16 mouse cellular contexts compared by ENCODE assay signal in genomic region chr6:28717203-28717844, GRCm38 (mm10).
A peak's percentile ranks its signal among the peaks of the same experiment; 100 is the strongest.
DNase-seq lines count a peak whose midpoint lies in the region; ATAC-seq lines count a peak whose summit lies in the region.
"Had no signal": no experiment of that assay in that cellular context is flagged by ENCODE, and none has a peak within 500 bp of the region (broad histone marks: within the 10 kb centered on the region; RNA-seq: fewer than 3 reads in every experiment).

No protein-coding gene starts in this region.

- no peak overlapping the region for H3K4me2 ChIP-seq in forebrain, embryonic 14.5 days (ENCODE audit: low read length)
- H3K4me2 ChIP-seq in forebrain, embryonic 11.5 days (ENCODE audit: low read depth, low read length, severe bottlenecking): no peak overlapping the region
- no peak overlapping the region for H3K4me2 ChIP-seq in midbrain, embryonic 14.5 days (ENCODE audit: low read length)
- H3K4me2 ChIP-seq in intestine, embryonic 16.5 days (ENCODE audit: low read depth, low read length): no peak overlapping the region
- H3K4me2 ChIP-seq: embryonic facial prominence, embryonic 13.5 days had no signal

- 0 out of 2 replicates have a peak, but pooled peaks have one; percentile 15 for ATAC-seq in forebrain, embryonic 14.5 days
- no peak for ATAC-seq in forebrain, embryonic 11.5 days (replicated peaks; ENCODE audit: low FRiP score)
- ATAC-seq in midbrain, embryonic 14.5 days (ENCODE audit: low FRiP score, low TSS enrichment): no peak
- peak; percentile 70 for ATAC-seq in intestine, embryonic 16.5 days
- ATAC-seq: lung, postnatal 0 days; Patski had no signal

- H3K9ac ChIP-seq in forebrain, embryonic 14.5 days (ENCODE audit: low read length): no peak overlapping the region
- H3K9ac ChIP-seq in forebrain, embryonic 11.5 days (ENCODE audit: low read length): no peak overlapping the region
- no peak overlapping the region for H3K9ac ChIP-seq in midbrain, embryonic 14.5 days (replicated peaks; ENCODE audit: low read length)
- H3K9ac ChIP-seq in intestine, embryonic 16.5 days (ENCODE audit: low read depth, low read length): no peak overlapping the region
- H3K9ac ChIP-seq: embryonic facial prominence, embryonic 13.5 days had no signal

- no peak for DNase-seq in forebrain, embryonic 14.5 days (ENCODE audit: low spot score)
- no peak for DNase-seq in forebrain, embryonic 11.5 days (ENCODE audit: low spot score)
- DNase-seq in midbrain, embryonic 10.5 days (ENCODE audit: low spot score): no peak
- DNase-seq in midbrain, embryonic 14.5 days: no peak
- DNase-seq in thymus, postnatal 25 days: peak; percentile 67
- no peak for DNase-seq in cerebellum, adult 11 months
- DNase-seq in adrenal gland, postnatal 10 days: no peak
- DNase-seq: adrenal gland, postnatal 25 days; B cell, adult 2 months; cerebellum, adult 8-10 months; kidney, postnatal 10 days; layer of hippocampus, postnatal 36 days had no signal

- H3K4me3 ChIP-seq in forebrain, embryonic 14.5 days (ENCODE audit: low read depth, low read length): no peak overlapping the region
- H3K4me3 ChIP-seq in forebrain, embryonic 11.5 days (ENCODE audit: low read depth, low read length): no peak overlapping the region
- no peak overlapping the region for H3K4me3 ChIP-seq in midbrain, embryonic 10.5 days
- no peak overlapping the region for H3K4me3 ChIP-seq in midbrain, embryonic 14.5 days (replicated peaks; ENCODE audit: low read depth, low read length)
- no peak overlapping the region for H3K4me3 ChIP-seq in intestine, embryonic 16.5 days (ENCODE audit: low read length)
- H3K4me3 ChIP-seq: embryonic facial prominence, embryonic 13.5 days had no signal

- H3K27ac ChIP-seq in forebrain, embryonic 14.5 days (ENCODE audit: low read depth, low read length): no peak overlapping the region
- H3K27ac ChIP-seq in forebrain, embryonic 11.5 days (ENCODE audit: low read depth, low read length): no peak overlapping the region
- 0 out of 2 replicates have a peak overlapping the region, but pooled peaks have one; percentile 23 for H3K27ac ChIP-seq in midbrain, embryonic 10.5 days (replicated peaks)
- H3K27ac ChIP-seq in midbrain, embryonic 14.5 days (replicated peaks; ENCODE audit: low read depth, low read length): no peak overlapping the region
- H3K27ac ChIP-seq in intestine, embryonic 16.5 days (ENCODE audit: low read length): no peak overlapping the region
- H3K27ac ChIP-seq: embryonic facial prominence, embryonic 13.5 days had no signal

- no peaks in the 10 kb centered on the region for H3K4me1 ChIP-seq in forebrain, embryonic 14.5 days (ENCODE audit: control insufficient read depth, insufficient read depth, low read length)
- no peaks in the 10 kb centered on the region for H3K4me1 ChIP-seq in forebrain, embryonic 11.5 days (replicated peaks; ENCODE audit: control insufficient read depth, insufficient read depth, low read length)
- peaks cover 17% of the 10 kb centered on the region for H3K4me1 ChIP-seq in midbrain, embryonic 10.5 days
- peaks cover 5% of the 10 kb centered on the region; the same call in 1 of the 2 replicates for H3K4me1 ChIP-seq in midbrain, embryonic 14.5 days (ENCODE audit: control insufficient read depth, insufficient read depth, low read length)
- 0 out of 2 replicates have a peak, but pooled peaks cover 4% of the 10 kb centered on the region for H3K4me1 ChIP-seq in intestine, embryonic 16.5 days (ENCODE audit: control insufficient read depth, insufficient read depth, low read length)

- no peaks in the 10 kb centered on the region for H3K36me3 ChIP-seq in forebrain, embryonic 14.5 days (ENCODE audit: control insufficient read depth, insufficient read depth, low read length)
- no peaks in the 10 kb centered on the region for H3K36me3 ChIP-seq in forebrain, embryonic 11.5 days (ENCODE audit: control insufficient read depth, insufficient read depth, low read length)
- peaks cover 8% of the 10 kb centered on the region; the same call in 1 of the 2 replicates for H3K36me3 ChIP-seq in midbrain, embryonic 10.5 days
- H3K36me3 ChIP-seq in midbrain, embryonic 14.5 days (ENCODE audit: control insufficient read depth, insufficient read depth, low read length): no peaks in the 10 kb centered on the region
- no peaks in the 10 kb centered on the region for H3K36me3 ChIP-seq in intestine, embryonic 16.5 days (ENCODE audit: control insufficient read depth, insufficient read depth, low read length)

- 36% methylated on average over 7 of the region's 7 CpGs for WGBS in forebrain, embryonic 14.5 days
- WGBS in forebrain, embryonic 11.5 days: 49% methylated on average over 7 of the region's 7 CpGs
- WGBS in midbrain, embryonic 10.5 days: 56% methylated on average over 7 of the region's 7 CpGs
- 36% methylated on average over 7 of the region's 7 CpGs for WGBS in midbrain, embryonic 14.5 days
- 54% methylated on average over 7 of the region's 7 CpGs for WGBS in intestine, embryonic 16.5 days

- no peaks in the 10 kb centered on the region for H3K27me3 ChIP-seq in forebrain, embryonic 14.5 days (replicated peaks; ENCODE audit: control insufficient read depth, insufficient read depth, low read length)
- H3K27me3 ChIP-seq in forebrain, embryonic 11.5 days (ENCODE audit: control insufficient read depth, insufficient read depth, low read length): no peaks in the 10 kb centered on the region
- H3K27me3 ChIP-seq in midbrain, embryonic 10.5 days (ENCODE audit: low read depth, poor library complexity, severe bottlenecking): no peaks in the 10 kb centered on the region
- H3K27me3 ChIP-seq in midbrain, embryonic 14.5 days (ENCODE audit: control insufficient read depth, insufficient read depth, low read length): no peaks in the 10 kb centered on the region
- no peaks in the 10 kb centered on the region for H3K27me3 ChIP-seq in intestine, embryonic 16.5 days (replicated peaks; ENCODE audit: control insufficient read depth, insufficient read depth, low read length)
- H3K27me3 ChIP-seq: embryonic facial prominence, embryonic 13.5 days; Patski had no signal

- H3K9me3 ChIP-seq in forebrain, embryonic 14.5 days (replicated peaks; ENCODE audit: control insufficient read depth, low read length): no peaks in the 10 kb centered on the region
- no peaks in the 10 kb centered on the region for H3K9me3 ChIP-seq in forebrain, embryonic 11.5 days (ENCODE audit: control insufficient read depth, low read length)
- no peaks in the 10 kb centered on the region for H3K9me3 ChIP-seq in midbrain, embryonic 10.5 days (replicated peaks)
- H3K9me3 ChIP-seq in midbrain, embryonic 14.5 days (ENCODE audit: control insufficient read depth, low read length): no peaks in the 10 kb centered on the region
- no peaks in the 10 kb centered on the region for H3K9me3 ChIP-seq in intestine, embryonic 16.5 days (ENCODE audit: control insufficient read depth, low read length)
- H3K9me3 ChIP-seq: embryonic facial prominence, embryonic 13.5 days had no signal

Comparison
In these comparisons a context has a peak if more than half of its experiments do, and no peak if none do; other contexts are left out.
1. ATAC-seq: peak in forebrain, embryonic 14.5 days (single experiment) and intestine, embryonic 16.5 days (single experiment); none in forebrain, embryonic 11.5 days (single experiment) and midbrain, embryonic 14.5 days (single experiment).